Mouse (Mus musculus): Measurements from ENCODE around the gene Kcnq2.

DNA sequence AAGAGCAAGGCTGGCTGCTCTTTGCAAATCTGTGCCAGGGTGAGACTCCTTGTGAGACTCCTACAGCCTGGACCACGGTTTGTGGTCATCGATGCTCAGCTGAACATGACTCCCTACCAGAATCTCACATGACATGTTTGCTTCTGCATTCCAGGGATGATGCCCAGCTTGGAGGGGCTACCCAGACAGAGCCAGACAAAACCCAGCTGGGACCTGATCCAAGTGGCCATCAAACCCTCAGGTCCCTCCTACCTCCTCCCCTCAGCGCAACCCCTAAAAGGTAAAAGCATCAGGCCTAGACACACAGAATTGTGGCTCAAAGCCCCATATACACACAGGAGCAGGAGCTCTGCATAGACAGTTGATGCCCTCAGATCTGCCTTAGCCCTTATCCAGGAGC is 19.3 kb upstream of the Kcnq2 start:
- TF ChIP-seq CTCF (IDR thresholded peaks at IDR 0.05; ENCODE audit: borderline replicate concordance, extremely low read depth, insufficient read depth, insufficient read length) (no peak), POLR2A (IDR thresholded peaks at IDR 0.05; ENCODE audit: borderline replicate concordance, extremely low read depth, insufficient read depth, insufficient read length, poor library complexity, severe bottlenecking) (no peak)

All from brain, embryonic 14.5 days (tissue).